Mouse (Mus musculus): ENCODE data around the gene Mlycd. TPM values are rescaled to one million over a fixed set of nuclear protein-coding genes. Genes with fewer than 3 reads are reported as not detected.
A peak's percentile ranks its signal among the peaks of the same experiment; 100 is the strongest.
"Not testable (repeated sequence)": the region's sequence is repeated elsewhere in the genome, so short reads cannot be mapped to it uniquely, and the experiment has no call there.

The Mlycd gene
- 10 to 100 TPM; 46.6 to 60.5 (median 54.6) TPM for total RNA-seq (2022)

DNA sequence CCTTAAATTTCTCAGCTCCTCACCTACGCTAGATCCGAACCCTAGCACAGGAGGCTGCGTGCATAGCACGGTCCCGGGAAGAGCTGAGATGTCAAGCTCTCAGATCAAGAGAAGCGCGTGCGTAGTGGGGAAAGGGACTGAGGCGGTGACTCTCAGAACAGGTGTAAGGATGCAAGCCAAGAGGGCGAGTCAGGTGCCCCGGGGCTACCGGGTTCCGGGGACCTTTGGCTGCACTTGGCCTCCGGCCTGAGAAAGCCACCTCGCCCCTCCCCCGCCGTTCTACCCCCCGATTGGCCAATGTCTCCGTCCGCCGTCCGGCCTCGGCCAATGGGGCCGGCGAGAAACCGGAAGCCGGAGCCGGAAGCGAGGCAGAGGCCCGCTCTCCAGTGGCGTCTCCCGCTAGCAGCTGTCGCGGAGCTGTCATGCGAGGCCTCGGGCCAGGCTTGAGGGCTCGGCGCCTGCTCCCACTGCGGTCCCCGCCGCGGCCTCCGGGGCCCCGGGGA is at the start of gene Mlycd:
Mlycd (plus strand) TSS at position 355 of the 503 bp plus-strand sequence.
- DNase-seq: peak; percentile 88

DNA sequence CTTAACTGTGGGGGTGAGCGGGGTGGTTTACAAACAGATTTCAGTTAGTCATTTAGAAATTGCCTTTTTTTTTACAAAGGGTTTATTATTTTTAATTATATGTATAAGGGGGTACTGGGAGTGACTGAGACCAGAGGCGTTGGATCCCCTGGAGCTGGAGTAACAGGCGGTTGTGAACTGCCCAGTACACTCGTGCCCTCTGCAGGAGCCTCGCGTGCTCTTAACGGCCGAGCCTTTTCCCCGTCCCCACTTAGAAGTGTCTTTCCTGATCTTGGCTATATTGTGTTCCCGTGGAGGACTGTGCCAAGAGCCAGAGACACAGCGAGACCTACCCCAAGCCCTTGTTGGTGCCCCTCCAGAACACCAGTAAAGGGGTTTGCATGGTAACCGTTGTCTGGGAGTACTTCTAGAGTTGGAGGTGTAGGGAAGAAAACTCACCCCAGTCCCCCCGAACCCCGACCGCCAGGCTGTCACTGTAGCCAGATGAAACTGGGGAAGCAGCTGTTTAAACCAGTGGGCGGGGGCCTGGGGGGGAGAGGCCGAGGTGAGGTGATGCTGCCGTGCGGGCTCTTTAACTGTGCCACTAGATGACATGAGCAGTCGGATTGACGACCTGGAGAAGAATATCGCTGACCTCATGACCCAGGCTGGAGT is 49.5 kb upstream of the Mlycd start:
- DNase-seq: no peak

DNA sequence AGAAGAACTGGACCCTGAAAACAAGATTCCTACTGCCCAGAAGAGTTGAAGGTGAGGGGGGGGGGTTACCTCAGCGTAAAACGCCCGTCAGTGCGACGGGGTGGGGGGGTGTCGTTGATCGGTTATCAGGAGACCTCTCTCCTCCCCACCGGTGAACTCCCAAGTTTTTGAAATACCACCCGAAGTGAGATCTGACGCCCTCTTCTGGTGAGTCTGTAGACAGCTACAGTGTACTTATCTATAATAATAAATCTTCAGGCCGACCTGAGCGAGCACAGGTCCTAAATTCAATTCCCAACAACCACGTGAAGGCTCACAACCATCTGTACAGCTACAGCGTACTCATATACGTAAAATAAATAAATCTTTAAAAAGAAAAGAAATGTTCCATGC is 49.0 kb upstream of the Mlycd start:
- DNase-seq: no peak

DNA sequence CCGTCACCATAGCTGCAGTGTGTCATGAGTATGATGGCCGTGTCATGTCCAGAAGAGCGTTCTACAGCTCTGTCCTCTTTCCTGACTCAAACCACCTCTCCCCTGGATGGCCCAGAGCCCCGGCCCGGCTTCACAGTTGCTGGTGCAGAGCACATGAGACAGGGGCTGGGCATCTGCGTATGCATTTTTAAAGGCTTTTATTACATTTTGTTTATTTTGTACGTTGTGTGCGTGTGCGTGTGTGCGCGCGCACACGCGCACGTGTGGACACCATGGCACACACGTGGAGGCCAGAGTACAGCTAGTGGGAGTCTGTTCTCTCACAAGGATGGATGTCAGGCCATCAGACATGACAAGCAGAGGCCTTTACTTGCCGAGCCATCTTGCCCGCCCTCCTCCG is 43.0 kb upstream of the Mlycd start:
- no peak for DNase-seq

DNA sequence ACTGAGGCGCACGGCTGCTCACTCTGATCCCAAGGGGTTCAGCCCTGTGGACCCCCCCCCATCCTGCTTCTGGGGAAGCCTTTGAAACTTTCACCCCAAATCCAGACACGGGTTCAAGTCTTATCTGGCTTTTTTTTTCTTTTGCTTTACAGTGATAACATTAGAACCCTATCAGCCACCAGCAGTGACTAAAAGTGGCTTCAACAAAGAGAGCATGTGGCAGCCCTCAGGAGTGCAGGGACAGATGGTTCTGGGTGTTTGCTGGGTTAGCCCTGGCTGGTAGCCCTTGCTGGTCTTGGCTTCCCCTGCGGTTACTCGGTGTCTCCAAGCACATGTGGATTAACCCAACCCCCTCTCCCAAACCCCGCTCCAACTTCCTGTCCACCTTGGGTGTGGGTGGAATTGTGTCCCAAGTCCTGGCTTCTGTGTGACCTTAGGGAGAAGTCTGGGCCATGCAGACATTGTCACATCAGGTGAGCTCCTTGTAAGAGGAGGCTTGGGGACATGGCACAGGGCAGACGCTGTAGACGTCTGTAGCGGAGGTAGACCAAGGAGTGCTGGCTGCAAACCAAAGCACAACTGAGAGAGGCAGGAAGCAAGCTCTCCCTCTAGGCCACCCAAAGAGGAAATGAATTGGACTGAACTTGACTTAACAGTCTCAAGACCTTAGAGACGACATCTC is 41.6 kb upstream of the Mlycd start:
- DNase-seq: no peak

DNA sequence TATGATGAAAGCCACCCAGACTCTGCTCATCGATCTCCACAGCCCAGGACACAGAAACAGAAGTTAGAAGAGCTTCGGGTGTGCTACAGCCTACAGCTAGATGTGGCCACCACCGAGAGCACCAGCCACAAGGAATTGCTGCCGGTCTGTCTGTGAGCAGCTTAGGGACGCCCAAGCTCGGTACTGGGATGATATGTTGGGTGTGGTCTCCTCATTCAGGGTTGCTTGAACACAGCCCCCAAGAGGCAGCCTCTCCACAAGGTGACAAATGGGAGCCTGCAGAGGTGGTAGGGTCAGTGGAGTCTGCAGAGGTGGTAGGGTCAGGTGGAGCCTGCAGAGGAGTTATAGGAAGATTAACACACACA is 41.0 kb upstream of the Mlycd start:
- DNase-seq: no peak

DNA sequence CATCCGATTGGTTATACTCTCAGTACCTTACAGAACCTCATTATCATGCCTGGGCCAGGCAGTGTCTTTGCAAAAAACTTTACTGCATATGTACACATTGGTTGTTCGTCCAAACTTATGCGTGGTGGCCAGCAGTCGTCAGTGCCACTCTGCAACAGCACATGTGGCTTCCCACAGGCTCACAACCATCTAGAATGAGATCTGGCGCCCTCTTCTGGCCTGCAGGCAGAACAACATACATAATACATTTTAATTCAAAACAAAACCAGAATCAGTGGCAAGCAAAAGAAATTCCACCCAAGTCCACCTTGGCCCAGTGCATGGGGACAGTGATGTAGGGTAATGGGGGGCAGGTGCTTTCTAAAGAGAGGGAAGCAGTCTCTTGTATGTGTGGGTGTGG is 38.0 kb upstream of the Mlycd start:
- not testable (repeated sequence) for DNase-seq

DNA sequence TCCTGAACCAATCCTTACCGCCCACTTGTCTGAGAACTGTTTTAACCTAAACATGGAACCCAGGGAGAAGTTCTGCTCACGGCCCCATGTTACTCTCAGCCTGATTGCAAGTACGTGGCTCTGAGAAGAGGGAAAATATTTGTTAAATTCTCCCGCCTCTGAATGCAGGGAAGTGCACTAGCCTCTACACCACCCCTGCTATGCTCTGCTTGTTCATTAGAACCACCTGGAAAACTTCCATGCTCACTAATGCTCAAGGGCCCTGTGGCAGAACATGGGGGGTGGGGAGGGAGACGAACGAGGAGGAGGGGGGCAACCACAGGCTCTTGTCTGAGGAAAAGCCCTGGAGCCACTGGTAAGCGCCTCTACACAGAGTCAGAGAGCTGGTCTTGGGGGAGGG is 36.5 kb upstream of the Mlycd start:
- DNase-seq: no peak

DNA sequence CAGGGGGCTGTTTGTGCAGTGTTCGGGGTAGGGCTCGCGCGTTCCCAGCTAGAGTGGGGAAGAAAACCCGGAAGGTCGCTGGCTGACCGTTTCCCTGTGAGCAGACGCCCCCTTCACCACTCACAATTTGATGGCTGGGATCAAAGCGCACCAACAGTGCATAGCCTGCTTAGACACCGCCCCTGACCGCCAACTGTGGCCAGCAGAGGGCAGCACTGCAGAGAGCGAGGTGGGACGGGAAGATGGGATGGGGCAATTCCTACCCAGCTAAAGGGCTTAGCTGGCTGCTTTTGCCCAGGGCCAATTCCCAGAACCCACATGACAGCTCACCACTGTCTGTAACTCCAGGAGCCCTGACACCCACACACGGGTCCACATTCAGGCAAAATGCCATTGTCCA is 35.8 kb upstream of the Mlycd start:
- DNase-seq: no peak

DNA sequence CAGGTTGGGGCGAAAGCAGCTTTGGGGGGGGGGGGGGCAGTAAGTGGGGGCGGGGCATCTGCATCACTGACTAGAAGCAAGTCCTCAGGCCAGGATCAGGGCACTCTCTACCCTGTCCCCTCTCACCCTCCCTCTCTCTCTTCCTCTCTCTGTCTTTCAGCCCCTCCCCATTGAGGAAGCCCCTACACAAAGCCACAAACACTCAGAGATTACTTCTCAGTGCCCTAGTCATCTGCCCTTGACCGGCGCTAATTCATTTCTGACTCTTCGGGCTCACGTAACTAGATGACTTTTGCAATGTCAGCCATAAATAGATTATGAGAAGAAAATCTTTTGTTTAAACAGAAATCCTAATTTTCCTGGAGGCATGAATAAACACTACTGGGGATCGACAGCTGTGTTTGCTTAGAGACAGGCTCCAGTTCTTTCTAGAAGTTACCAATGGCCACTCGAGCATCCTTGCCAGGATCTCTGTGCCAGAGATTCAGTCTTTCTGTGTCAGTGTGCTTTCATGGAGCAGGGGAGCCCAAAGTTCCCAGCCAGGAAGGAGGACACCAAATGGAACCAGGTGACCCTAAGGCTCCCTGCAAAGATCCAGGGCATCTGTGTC is 33.9 kb upstream of the Mlycd start:
- DNase-seq: no peak

DNA sequence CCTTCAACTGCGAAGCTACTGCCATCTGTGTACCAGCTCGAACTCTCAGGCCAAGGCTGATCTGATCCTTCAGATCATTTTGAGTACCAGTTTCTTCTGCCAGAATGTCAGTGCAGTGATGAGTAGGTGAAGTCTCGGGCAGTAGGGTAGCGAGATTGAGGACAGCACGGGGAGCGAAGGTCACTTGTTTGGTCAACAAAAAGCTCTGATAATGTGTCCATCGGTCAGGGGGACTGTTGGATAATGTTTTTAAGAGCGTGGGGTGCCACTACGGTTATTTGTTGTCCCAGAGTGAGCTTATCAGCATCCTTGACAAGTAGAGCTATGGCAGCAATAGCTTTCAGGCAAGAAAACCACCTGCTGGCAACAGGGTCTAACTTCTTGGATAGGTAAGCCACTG is 20.0 kb upstream of the Mlycd start:
- not testable (repeated sequence) for DNase-seq

DNA sequence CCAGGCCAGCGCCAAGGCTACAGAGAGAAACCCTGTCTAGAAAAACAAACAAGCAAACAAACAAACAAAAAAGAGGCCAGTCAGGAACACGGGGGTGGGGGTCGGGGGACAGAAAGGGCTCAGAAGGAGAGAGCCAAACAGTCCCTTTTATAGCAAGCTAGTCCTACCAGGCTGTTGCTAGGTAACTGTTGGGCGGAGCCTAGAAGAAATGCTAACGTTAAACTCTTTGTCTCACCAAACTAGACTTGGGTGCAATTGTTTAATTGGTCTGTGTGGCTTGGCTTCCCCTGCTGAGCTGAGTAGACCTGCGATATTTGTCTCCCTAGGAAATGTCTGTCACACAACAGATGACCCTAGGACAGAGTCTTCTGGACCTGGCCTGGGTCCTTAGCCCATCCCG is 16.2 kb upstream of the Mlycd start:
- DNase-seq: no peak

DNA sequence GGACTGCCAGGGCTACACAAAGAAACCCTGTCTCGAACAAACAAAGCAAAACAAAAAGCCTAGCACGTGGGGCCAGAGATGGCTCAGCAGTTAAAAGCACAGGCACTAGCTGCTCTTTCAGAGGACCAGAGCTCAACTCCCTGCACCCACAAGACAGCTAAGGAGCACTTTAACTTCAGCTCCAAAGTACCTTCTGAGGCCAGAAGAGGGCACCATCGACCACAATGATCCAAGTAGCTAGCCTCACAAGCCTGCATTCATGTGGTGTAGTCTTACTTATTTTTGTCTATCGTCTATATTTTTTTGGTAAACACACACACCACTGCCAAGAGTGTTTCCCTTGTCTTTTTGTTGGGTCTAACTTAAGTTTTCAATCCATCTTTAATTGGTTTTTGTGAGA is 14.1 kb upstream of the Mlycd start:
- DNase-seq: no peak

DNA sequence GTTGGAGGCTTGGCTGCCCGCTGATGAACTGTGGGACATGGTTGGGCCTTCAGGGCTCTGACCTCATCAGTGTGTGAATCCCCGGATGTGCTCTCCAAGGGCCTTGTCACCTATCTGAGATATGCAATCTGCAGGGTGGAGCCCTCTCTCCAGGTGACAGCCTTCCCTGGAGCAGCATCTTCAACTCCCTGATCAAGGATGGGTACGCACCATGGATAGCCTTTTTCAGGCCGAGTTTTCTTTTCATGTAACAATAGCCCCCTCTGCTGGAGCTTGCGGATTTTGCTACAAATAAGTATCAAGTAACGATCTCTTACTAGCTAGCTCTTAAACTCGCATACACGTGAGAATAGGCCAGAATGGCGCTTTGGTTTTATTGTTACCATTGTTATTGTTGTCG is 10.2 kb upstream of the Mlycd start:
- no peak for DNase-seq

DNA sequence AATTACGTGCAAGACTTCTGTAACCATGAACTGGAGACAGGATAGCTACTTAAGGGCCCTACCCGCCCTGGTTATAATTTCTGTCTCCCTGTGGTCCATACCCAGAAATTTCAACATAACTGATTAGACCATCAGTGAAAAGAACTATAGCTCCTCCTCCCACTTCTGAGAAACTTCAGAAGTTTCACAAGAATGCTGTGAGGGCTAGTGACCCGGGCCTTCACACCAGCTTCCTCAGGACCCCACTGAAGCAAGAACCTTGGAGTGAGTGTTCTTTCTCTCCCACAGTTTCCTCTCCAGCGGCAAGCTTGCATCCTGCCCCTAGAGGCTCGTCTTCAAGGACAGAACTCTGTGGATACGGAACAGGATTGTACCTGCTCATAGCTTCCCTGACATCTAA is 8.8 kb upstream of the Mlycd start:
- DNase-seq: no peak

DNA sequence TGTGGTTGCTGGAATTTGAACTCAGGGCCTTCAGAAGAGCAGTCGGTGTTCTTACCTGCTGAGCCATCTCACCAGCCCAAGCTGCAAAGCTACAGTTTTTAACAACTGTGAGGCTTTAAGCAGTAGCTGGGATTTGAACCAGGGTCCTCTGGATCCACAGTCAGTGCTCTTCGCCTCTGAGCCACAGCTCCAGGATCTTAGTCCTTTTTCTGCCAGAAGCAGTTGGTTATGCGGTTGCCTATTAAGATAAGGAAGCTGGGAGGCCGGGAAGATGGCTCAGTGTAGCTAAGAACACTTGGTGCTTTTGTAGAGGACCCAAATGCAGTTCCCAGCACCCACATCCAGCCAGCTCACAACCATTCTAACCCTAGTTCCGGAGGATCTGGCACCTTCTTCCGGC is 7.7 kb upstream of the Mlycd start:
- no peak for DNase-seq

DNA sequence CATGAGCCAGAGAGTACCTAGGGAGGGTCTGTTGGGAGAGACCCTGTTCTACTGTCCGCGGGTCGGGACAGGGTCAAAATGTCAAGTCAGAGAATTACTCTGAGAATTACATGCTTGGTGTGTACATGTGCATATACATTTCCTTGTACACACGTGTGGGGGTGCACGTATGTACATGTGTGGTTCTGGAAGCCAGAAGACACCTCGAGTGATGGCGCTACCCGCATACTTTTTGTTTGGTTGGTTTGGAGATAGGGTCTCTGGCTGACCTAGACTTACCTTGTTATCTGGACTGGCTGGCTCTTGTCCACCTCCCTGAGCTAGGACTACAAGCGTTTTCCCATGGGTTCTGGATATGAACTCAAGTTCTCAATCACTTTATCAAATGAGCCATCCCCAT is 581 bp upstream of the Mlycd start:
- DNase-seq: no peak

DNA sequence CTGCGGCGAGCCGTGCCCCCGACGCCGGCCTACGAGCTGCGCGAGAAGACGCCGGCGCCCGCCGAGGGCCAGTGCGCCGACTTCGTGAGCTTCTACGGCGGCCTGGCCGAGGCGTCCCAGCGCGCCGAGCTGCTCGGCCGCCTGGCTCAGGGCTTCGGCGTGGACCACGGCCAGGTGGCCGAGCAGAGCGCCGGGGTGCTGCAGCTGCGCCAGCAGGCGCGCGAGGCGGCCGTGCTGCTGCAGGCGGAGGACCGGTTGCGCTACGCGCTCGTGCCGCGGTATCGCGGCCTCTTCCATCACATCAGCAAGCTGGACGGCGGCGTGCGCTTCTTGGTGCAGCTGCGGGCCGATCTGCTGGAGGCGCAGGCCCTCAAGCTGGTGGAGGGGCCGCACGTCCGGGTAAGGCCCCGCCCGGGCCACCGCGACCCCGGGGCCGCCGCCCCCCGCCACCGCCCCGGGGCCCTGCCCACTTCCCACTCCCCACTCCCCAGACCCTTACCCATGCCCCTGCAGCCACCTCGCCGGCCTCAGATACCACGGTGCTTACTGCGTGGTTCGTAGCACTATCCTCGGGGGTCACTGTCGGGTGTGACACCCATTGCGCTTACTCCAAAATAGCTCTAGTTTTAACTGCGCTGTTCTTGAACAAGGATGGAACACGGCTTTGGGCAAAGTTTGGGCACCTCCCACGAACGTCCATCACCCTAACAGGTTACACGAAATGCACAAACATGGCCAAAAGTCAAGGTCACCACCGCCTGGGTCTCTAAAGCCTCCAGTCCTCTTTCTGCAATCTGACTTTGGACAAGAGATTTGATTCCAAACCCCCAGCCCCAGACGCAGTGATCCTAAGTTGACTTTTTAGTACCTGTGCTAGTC is 633 bp downstream of the Mlycd start:
- no peak for DNase-seq

DNA sequence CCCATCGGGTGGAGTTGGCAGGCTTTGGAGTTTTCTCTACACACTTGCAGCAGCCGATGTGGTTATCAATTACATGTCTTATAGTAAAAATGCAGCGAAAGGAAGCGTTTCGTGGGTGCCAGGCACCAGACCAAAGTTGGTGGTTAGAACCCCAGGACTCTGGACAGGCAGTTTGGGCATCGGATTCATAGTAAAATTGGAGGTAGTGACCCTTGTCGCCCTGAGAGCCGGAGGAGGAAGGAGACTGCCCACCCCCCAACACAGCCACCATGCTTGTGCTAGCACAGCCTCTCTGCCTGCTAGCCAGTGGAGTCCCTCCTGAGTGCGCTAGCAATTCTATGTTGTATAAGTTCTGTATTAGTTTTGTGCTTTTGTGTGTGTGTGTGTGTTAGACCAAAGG is 3.9 kb downstream of the Mlycd start:
- no peak for DNase-seq

DNA sequence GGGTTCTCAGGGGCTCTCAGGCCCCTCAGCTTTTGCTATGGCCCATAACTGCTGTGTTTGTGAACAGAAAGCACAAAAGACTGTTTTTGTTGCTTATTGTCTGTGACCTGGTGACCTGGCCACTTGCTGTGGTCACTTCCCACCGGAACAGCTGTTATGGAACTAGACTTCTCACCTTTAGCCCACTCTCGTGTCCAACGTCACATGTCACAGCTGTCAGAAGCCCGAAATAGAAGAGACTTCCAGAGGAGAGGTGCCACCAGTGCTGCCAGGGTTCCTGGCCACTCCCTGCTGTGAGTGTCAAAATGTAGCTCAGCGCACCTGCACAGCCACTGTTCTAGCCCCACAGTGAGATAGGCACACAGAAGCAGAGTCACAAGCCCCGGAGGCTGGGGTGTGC is 4.6 kb downstream of the Mlycd start:
- DNase-seq: no peak

DNA sequence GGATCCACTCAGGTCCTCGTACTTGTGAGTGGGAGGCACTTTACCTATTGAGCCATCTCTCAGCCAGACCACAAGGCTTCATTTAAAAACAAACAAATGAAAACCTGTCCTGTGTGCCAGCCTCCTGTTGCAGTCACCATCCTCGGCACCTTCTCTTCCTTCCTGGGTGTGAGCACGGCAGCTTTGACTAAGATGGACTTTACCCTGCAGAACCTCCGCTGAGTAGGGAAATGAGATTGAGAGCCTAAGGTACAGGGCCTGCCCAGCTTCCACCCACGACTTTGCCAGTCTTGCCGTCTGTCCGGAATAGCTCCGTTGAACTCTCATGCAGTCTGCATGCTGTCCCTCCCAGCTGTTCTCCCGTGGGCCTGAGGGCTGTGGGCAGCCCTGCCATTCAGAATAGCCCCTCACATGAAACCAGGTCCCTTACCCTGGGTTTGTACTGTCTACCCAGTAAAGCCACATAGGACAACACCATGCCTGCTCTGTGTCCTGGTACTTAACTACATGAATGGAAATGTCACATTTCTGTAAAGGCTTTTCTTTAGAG is 5.5 kb downstream of the Mlycd start:
- no peak for DNase-seq

DNA sequence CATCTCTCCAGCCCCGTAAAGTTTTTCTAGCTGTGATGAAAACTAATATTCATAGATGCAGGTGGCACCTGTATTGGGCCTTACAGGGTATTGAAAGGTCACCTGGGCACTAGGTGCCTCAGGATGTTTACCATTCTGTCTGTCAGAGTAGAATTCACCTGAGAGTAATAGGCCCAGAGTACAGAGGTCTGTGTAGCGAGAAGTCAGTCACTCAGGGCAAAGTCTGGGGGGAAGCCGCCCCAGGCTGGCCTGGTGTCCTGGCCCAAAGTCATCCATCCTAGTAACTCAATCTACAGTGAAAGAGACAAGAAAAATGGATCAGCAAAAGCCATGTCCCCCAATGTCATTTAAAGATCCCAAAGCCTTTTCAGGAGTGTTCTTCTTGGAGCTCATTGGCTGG is 6.2 kb downstream of the Mlycd start:
- DNase-seq: no peak

DNA sequence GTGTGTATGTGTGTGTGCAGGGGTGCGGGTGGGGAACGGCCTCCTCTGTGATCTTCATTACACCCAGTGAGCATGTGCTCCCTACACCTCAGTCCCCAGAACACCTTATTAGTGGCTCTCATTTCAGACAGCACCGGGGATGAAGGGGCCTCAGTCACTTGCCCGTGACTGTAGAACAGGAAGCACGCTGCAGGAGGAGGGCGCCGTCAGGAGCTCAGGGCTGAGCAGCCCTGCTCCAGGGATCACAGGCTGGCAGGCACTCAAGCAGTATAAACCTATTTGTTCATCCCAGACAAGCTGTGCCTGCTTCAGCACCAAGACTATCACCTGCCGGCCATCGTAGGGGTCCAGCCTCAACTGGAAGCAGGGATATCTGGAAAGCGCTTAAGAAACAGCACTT is 9.2 kb downstream of the Mlycd start:
- no peak for DNase-seq

Measured in adrenal gland, adult 8-10 months (tissue).